Mouse (Mus musculus): ENCODE measurements at regions not wholly inside any gene's neighbourhood (a gene's known extent, or its start where the extent isn't known, plus 50 kb on each side); places are given as distances from the start of the nearest gene placed in this dataset.

GRCm38 (mm10) chr9:49961965-49962364 is 163.2 kb upstream of the Ncam1 start:
- no peak for ATAC-seq (ENCODE audit: insufficient number of reproducible peaks, low FRiP score, low TSS enrichment)

DNA sequence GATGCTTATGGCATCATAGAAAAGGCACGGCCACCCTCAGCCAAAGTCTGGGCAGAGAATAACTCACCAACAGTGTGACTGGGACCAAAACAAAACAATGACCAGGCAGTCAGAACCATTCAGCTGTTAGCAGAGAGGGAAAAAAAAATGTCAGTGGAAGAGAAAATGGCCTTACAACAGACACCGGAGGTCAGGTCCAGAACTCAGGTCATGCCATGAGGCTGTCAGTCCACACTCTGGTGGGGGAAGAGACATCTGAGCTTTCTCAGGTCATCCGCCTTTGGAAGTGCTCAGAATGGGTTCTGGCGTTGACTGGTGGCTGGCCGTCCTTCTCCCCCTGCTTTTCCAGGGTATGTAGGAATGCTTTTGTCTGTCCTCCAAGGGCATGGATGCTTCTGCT is 162.6 kb upstream of the Ncam1 start:
- ATAC-seq (ENCODE audit: insufficient number of reproducible peaks, low FRiP score, low TSS enrichment) = no peak

- ATAC-seq (ENCODE audit: insufficient number of reproducible peaks, low FRiP score, low TSS enrichment) = no peak
Observed at GRCm38 (mm10) chr9:49959987-49960386, 161.3 kb upstream of the Ncam1 start.

DNA sequence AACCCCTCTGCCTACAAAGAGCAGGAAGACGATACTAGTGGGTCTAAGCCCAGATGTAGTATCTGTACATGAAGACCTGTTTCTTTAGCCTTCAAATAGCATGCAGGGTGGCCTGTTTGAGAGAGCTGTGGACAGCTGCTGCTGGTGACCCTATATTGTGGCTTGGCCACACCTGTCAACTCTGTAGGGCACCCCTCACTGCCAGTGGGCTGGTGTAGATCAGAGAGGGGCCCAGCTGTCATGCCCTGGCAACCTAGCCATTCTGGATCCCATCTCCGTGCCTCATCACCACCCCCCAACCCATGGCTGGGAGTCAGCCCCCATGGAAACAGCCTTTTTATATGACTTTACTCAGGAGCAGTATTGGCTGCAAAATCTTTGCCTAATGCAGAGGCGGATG is 160.2 kb upstream of the Ncam1 start:
- ATAC-seq (ENCODE audit: insufficient number of reproducible peaks, low FRiP score, low TSS enrichment) = no peak

- ATAC-seq (ENCODE audit: insufficient number of reproducible peaks, low FRiP score, low TSS enrichment) = no peak
Observed at GRCm38 (mm10) chr9:49954601-49955000, 155.9 kb upstream of the Ncam1 start.

- ATAC-seq (ENCODE audit: insufficient number of reproducible peaks, low FRiP score, low TSS enrichment) = no peak
Observed at GRCm38 (mm10) chr9:49950321-49950720, 151.6 kb upstream of the Ncam1 start.

DNA sequence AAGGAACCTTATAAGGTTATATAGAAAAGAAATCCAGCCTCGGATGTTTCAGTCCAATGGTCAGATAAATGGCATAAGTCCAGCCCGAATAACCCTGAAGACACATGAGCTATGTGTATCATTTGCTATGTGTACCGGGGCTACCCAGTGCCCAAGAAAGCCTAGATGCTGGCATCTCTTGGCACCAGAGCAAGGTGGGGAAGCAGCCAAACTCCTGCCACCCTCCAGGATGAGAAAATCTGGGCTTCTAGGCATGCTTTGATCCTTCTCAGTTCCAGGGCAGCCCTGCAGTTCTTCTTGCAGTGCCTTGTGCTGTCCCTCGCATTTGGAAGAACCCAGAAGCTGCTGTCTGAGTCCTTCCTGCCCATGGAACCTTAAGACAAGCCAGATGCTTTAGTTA is 149.8 kb upstream of the Ncam1 start:
- no peak for ATAC-seq (ENCODE audit: insufficient number of reproducible peaks, low FRiP score, low TSS enrichment)

- ATAC-seq (ENCODE audit: insufficient number of reproducible peaks, low FRiP score, low TSS enrichment) = no peak
Observed at GRCm38 (mm10) chr9:49946857-49947256, 148.1 kb upstream of the Ncam1 start.

DNA sequence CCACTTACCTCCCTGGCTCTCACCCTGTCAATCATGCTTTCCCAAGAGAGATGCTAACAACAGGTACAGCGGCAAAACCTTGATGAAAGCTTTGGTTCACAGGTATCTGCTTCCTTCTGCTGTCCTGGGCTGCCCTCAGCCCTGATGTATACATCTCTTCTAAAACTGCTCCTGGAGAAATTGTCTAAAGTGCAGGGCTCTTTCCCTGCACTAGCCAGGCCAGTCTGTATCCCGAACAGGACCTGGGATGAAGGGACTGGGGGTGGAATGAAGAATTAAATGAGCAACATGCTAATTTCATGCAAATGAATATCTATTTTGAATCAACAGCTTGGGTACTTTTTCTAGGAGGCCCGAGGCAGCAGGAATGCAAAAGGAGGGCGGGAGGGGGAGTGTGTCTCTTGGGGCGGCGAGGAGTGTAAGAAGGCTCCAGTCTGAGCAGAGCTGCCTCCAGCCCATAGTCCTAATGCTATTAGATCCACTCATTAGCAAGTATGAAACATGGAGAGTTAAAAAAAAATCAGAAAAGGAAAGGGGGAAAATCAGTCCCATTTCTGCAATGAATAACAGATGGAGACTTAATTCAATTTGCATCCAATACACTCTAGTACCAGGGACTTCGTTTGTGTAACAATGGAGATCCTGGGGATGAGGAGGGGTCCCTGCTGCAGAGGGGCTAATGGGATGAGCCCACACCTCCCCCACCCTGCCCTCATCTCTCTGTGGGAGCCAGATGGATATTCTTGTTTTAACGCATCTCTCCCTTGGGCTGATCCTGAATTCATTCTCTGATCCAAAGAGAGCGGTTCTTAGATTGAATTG is 137.0 kb upstream of the Ncam1 start:
- no peak for ATAC-seq (ENCODE audit: insufficient number of reproducible peaks, low FRiP score, low TSS enrichment)

DNA sequence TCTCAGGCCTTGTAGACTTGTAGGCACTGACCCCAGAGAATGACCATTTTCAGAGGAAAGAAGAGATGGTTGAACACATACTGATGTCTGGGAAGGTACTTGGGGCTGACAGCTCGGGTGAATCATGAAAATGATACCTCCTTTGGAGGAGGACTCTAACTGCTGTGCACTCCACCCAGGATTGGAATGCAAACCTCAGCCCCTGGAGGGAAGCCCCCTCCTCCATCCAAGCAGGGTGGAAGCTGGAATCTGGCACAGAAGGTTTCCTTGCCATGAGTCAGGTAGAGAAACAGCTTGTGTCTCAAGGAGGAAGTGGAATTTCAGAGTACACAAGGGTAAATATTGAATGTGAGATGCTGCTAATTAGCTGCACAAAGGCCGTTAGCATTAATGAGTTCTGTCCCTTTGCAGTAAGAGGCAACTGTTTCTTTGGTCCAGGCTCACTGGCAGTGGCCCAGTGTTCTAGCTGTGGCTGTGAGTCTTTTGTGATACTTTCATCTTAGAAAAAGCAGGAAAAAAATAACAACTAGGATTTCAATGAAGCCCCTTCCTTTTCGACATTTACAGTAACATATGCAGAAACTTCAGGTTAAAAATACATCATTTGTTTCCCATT is 129.4 kb upstream of the Ncam1 start:
- no peak for ATAC-seq (ENCODE audit: insufficient number of reproducible peaks, low FRiP score, low TSS enrichment)

- no peak for ATAC-seq (ENCODE audit: insufficient number of reproducible peaks, low FRiP score, low TSS enrichment)
Observed at GRCm38 (mm10) chr9:49927281-49927680, 128.6 kb upstream of the Ncam1 start.

- no peak for ATAC-seq (ENCODE audit: insufficient number of reproducible peaks, low FRiP score, low TSS enrichment)
Observed at GRCm38 (mm10) chr9:49925796-49926195, 127.1 kb upstream of the Ncam1 start.

DNA sequence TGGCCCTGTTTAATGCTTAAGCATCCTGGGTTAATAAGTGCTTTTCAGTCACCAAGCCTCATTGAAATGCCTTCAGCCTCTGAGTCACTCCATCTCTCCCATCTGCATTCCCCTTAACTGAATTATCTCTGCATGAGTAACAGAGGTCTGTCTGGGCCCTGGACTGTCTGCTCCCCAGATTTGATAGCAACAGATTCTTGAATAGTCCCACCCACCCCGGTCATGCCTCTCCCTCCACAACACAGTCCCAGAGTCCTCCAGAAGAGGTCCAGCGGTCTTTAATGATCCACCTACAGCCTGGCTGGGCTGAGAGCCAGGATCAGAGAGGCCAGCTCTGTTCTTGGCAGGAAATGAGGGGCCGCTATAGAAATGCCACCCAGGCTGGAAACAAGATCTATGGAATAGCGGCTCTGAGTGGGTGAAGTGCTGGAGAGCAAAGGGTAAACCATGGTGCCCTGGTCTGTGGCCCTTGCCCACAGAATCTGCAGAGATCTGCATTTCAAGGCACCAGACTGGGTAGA is 125.3 kb upstream of the Ncam1 start:
- ATAC-seq (ENCODE audit: insufficient number of reproducible peaks, low FRiP score, low TSS enrichment) = no peak

- no peak for ATAC-seq (ENCODE audit: insufficient number of reproducible peaks, low FRiP score, low TSS enrichment)
Observed at GRCm38 (mm10) chr9:49922770-49923169, 124.0 kb upstream of the Ncam1 start.

DNA sequence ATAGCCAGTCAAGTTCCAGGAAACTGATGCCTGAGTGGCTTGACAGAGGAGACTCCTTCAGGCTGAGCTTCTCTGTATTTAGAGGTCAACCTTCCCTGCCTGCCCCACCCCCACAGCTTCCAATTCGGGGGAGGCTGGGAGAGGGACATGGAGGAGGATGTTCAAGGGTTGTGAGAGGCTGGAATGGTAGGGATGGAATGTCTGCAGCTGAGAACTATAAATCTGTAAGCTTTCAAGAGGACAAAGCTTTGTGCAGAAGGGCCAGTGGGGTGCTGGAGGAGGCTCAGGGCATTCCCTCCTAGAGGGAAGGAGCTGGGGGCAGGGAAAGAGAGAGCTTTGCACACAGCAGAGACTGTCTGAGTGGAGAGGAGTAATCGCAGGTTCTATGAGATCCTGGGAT is 123.4 kb upstream of the Ncam1 start:
- ATAC-seq (ENCODE audit: insufficient number of reproducible peaks, low FRiP score, low TSS enrichment) = no peak

DNA sequence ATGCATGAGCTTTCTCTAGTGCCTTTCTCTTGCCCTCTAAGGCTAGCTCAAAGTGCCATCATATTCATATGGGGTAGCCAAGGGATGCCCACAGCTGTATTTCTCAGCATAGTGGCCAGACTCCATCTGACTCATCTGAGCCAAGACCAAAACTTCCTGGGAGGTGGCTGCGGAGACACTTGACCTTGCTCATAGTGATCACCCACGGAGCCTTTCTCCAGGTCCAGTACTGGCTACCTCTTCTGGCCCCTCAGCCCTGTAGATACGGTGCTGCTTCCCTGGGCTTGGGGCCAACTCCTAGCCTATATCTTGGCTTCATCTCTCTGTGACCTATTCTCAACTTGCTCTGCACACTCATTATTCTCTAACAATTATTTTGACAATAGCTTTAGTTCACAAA is 122.6 kb upstream of the Ncam1 start:
- ATAC-seq (ENCODE audit: insufficient number of reproducible peaks, low FRiP score, low TSS enrichment) = no peak

- no peak for ATAC-seq (ENCODE audit: insufficient number of reproducible peaks, low FRiP score, low TSS enrichment)
Observed at GRCm38 (mm10) chr9:49915046-49915719, 116.5 kb upstream of the Ncam1 start.

- ATAC-seq (ENCODE audit: insufficient number of reproducible peaks, low FRiP score, low TSS enrichment) = no peak
Observed at GRCm38 (mm10) chr9:49913677-49914076, 115.0 kb upstream of the Ncam1 start.

DNA sequence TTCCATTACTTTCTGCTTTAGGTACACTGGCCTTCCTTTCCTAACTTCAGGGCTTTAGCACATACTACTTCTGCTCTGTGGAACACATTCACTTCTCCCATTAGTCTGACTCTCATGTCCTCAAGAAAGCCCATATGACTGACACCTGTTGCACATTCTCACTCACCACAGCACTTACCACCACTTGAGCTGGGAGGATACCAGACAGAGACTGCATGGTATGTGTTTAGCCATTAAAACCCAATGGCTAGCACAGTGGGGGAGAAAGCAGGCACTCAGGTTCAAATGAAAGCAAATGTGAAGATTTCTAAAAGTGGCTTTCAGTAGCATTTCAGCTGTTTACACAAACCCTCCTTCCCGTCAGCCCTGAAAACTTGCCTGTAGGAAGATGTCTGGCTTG is 113.6 kb upstream of the Ncam1 start:
- no peak for ATAC-seq (ENCODE audit: insufficient number of reproducible peaks, low FRiP score, low TSS enrichment)

GRCm38 (mm10) chr9:49906306-49906705 is 107.6 kb upstream of the Ncam1 start:
- no peak for ATAC-seq (ENCODE audit: insufficient number of reproducible peaks, low FRiP score, low TSS enrichment)

GRCm38 (mm10) chr9:49905703-49906102 is 107.0 kb upstream of the Ncam1 start:
- ATAC-seq (ENCODE audit: insufficient number of reproducible peaks, low FRiP score, low TSS enrichment) = no peak
